Mouse (Mus musculus) G1E (cell line): ENCODE results near the gene Ms4a6b. TPM values are rescaled to one million over a fixed set of nuclear protein-coding genes. Genes with fewer than 3 reads are reported as not detected.

Experiments used
- ATAC-seq: 2 replicates; pipeline ENCODE4 v1.8.0; 2016; ENCODE audit warnings: mild to moderate bottlenecking; ENCODE audit not compliant: insufficient number of reproducible peaks, poor library complexity, low FRiP score, severe bottlenecking; ENCODE audit errors: extremely low read depth
- DNase-seq: peaks from one replicate; pipeline ENCODE4 v3.0.0; 2012; ENCODE audit warnings: low spot score
- H3K27me3 ChIP-seq: 2 replicates; pipeline ENCODE4 v1.6.1; 2012; ENCODE audit warnings: mild to moderate bottlenecking, low read length, inconsistent platforms; ENCODE audit not compliant: insufficient read depth
- H3K36me3 ChIP-seq: replicated peaks from 2 replicates; pipeline ENCODE3; 2012; ENCODE audit warnings: mild to moderate bottlenecking, inconsistent platforms
- H3K4me1 ChIP-seq: 2 replicates; pipeline ENCODE4 v1.6.1; 2012; ENCODE audit warnings: low read depth, low read length, inconsistent platforms, mixed read lengths; ENCODE audit not compliant: insufficient read depth
- H3K4me3 ChIP-seq: 2 replicates; pipeline ENCODE4 v1.5.1; 2012; ENCODE audit warnings: low read depth, mild to moderate bottlenecking, inconsistent platforms, low read length, moderate library complexity, mixed read lengths
- H3K9me3 ChIP-seq: replicated peaks from 2 replicates; pipeline ENCODE4 v1.6.1; 2012; ENCODE audit warnings: inconsistent platforms
- CTCF ChIP-seq: IDR thresholded peaks from 2 replicates; pipeline ENCODE4 v1.5.1; 2012; ENCODE audit warnings: low read depth, low read length, inconsistent platforms, mixed read lengths
- GATA1 ChIP-seq: IDR thresholded peaks from 2 replicates; pipeline ENCODE4 v1.6.1; 2012; ENCODE audit warnings: borderline replicate concordance, low read length, inconsistent platforms, mixed read lengths
- GATA2 ChIP-seq: IDR thresholded peaks from 2 replicates; pipeline ENCODE4 v1.6.1; 2012; ENCODE audit warnings: low read depth, low read length, inconsistent platforms, borderline replicate concordance
- POLR2AphosphoS5 ChIP-seq: IDR thresholded peaks from 2 replicates; pipeline ENCODE4 v1.6.1; 2012; ENCODE audit warnings: low read depth, low read length, inconsistent platforms; ENCODE audit not compliant: insufficient replicate concordance
- TAL1 ChIP-seq: conservative IDR thresholded peaks from 2 replicates; pipeline ENCODE4 v1.6.1; 2012; ENCODE audit warnings: low read depth, low read length, inconsistent platforms, mixed read lengths
- polyA plus RNA-seq: library from polyadenylated mRNA; stranded (reverse); fragments of >175 nt; gene quantifications from 2 replicates; pipeline ENCODE4 v1.2.3, GENCODE M21; 2012
- total RNA-seq, 2 experiments: library from RNA; stranded (forward) in 1 of 2; stranded (reverse) in 1 of 2; fragments of 200-1000 nt in 1 of 2; fragments of >200 nt in 1 of 2; fragmentation: Nextera tagmentation in 1 of 2; gene quantifications; 2 replicates each; pipeline ENCODE4 v1.2.3; 2014 to 2017

Gene Ms4a6b
- total and polyA plus RNA-seq, 3 experiments: 0.21 to 3.1 (median 0.23) TPM

GRCm38 (mm10) chr19:11485266-11485665 lies 31.0 kb upstream of the Ms4a6b start:
- H3K36me3 ChIP-seq: no peaks in the 10 kb centered on the region
- no peak overlapping the region for H3K4me3 ChIP-seq
- H3K27me3 ChIP-seq: no peaks in the 10 kb centered on the region
- no peaks in the 10 kb centered on the region for H3K9me3 ChIP-seq
- TF ChIP-seq CTCF (no peak), TAL1 (no peak), POLR2AphosphoS5 (no peak), GATA2 (no peak), GATA1 (no peak)
- ATAC-seq (peak; percentile 86), DNase-seq (peak; percentile 18)
- peaks cover 23% of the 10 kb centered on the region for H3K4me1 ChIP-seq

- TF ChIP-seq POLR2AphosphoS5 (no peak), GATA1 (no peak), CTCF (no peak), GATA2 (no peak), TAL1 (no peak)
- DNase-seq (no peak), ATAC-seq (no peak)
These were observed 30.6 kb upstream of the Ms4a6b start, which contains the start of gene Gm8369 for GRCm38 (mm10) chr19:11485746-11486145. Gm8369 (plus strand) TSS chr19:11485938.

GRCm38 (mm10) chr19:11486599-11486998 lies 29.7 kb upstream of the Ms4a6b start:
- no peaks in the 10 kb centered on the region for H3K27me3 ChIP-seq

More at GRCm38 (mm10) chr19:11485746-11486145, 30.6 kb upstream of the Ms4a6b start, which contains the start of gene Gm8369:
- no peaks in the 10 kb centered on the region for H3K9me3 ChIP-seq
- no peak within 1 kb of the TSS for H3K4me3 ChIP-seq
- H3K27me3 ChIP-seq: no peaks in the 10 kb centered on the region
- H3K36me3 ChIP-seq: no peaks in the 10 kb centered on the region
- H3K4me1 ChIP-seq: peaks cover 23% of the 10 kb centered on the region

GRCm38 (mm10) chr19:11491406-11492189 lies 24.7 kb upstream of the Ms4a6b start:
- TF ChIP-seq GATA1 (no peak), POLR2AphosphoS5 (no peak), TAL1 (no peak), CTCF (no peak), GATA2 (no peak)
- Histone ChIP-seq H3K9me3 (no peaks in the 10 kb centered on the region), H3K4me3 (no peak overlapping the region), H3K36me3 (no peaks in the 10 kb centered on the region), H3K27me3 (no peaks in the 10 kb centered on the region), H3K4me1 (peaks cover 4% of the 10 kb centered on the region; the same call in 1 of the 2 replicates)
- DNase-seq (no peak), ATAC-seq (no peak)

More at GRCm38 (mm10) chr19:11486599-11486998, 29.7 kb upstream of the Ms4a6b start:
- H3K4me1 ChIP-seq: peaks cover 25% of the 10 kb centered on the region
- H3K4me3 ChIP-seq: no peak overlapping the region
- DNase-seq (no peak), ATAC-seq (no peak)
- no peaks in the 10 kb centered on the region for H3K36me3 ChIP-seq
- no peaks in the 10 kb centered on the region for H3K9me3 ChIP-seq
- TF ChIP-seq GATA2: no peak
- no peak for TF ChIP-seq TAL1
- no peak for TF ChIP-seq GATA1
- no peak for TF ChIP-seq CTCF
- TF ChIP-seq POLR2AphosphoS5: no peak

GRCm38 (mm10) chr19:11492671-11493070 lies 23.6 kb upstream of the Ms4a6b start:
- Histone ChIP-seq H3K4me3 (no peak overlapping the region), H3K36me3 (no peaks in the 10 kb centered on the region), H3K27me3 (no peaks in the 10 kb centered on the region), H3K4me1 (peaks cover 4% of the 10 kb centered on the region; the same call in 1 of the 2 replicates), H3K9me3 (no peaks in the 10 kb centered on the region)
- DNase-seq: no peak
- TF ChIP-seq POLR2AphosphoS5: no peak
- TF ChIP-seq CTCF: no peak
- TF ChIP-seq TAL1: no peak
- TF ChIP-seq GATA2: no peak
- no peak for TF ChIP-seq GATA1
- no peak for ATAC-seq

- TF ChIP-seq CTCF (no peak), GATA2 (no peak), TAL1 (no peak), POLR2AphosphoS5 (no peak), GATA1 (no peak)
- no peaks in the 10 kb centered on the region for H3K9me3 ChIP-seq
- H3K4me1 ChIP-seq: peaks cover 4% of the 10 kb centered on the region; the same call in 1 of the 2 replicates
- no peak overlapping the region for H3K4me3 ChIP-seq
- DNase-seq (no peak), ATAC-seq (no peak)
- H3K27me3 ChIP-seq: no peaks in the 10 kb centered on the region
- no peaks in the 10 kb centered on the region for H3K36me3 ChIP-seq
These were observed 21.8 kb upstream of the Ms4a6b start for GRCm38 (mm10) chr19:11494519-11494918.
